Mouse (Mus musculus) ES-E14 (cell line): ENCODE results near the gene Pgs1. TPM values are rescaled to one million over a fixed set of nuclear protein-coding genes. Genes with fewer than 3 reads are reported as not detected.

Experiments
- DNase-seq: peaks from one replicate; pipeline ENCODE4 v3.0.0-alpha.2; 2013; ENCODE audit warnings: low read depth, low spot score
- H3K27ac ChIP-seq: 2 replicates; pipeline ENCODE4 v1.5.1; 2012; ENCODE audit warnings: low read depth, mild to moderate bottlenecking, low read length, moderate library complexity, mixed read lengths; ENCODE audit not compliant: poor library complexity, insufficient read depth, severe bottlenecking
- H3K36me3 ChIP-seq: 2 replicates; pipeline ENCODE4 v1.6.1; 2012; ENCODE audit warnings: mild to moderate bottlenecking, low read length, moderate library complexity, mixed read lengths; ENCODE audit not compliant: control insufficient read depth, poor library complexity, insufficient read depth, severe bottlenecking
- H3K4me1 ChIP-seq, 2 experiments: fragments of 150-350 bp in 1 of 2; sonication (generic) in 1 of 2; 2 replicates each; pipeline ENCODE4 v1.6.1; 2012; ENCODE audit warnings: low read length in 2 of 2, mild to moderate bottlenecking in 1 of 2, mixed read lengths in 1 of 2; ENCODE audit not compliant: control insufficient read depth in 2 of 2, insufficient read depth in 2 of 2, poor library complexity in 1 of 2
- H3K4me3 ChIP-seq, 2 experiments: fragments of 150-350 bp in 1 of 2; sonication (generic) in 1 of 2; 2 replicates each; pipeline ENCODE4 v1.5.1; 2012; ENCODE audit warnings: low read length in 2 of 2, low read depth in 1 of 2, mild to moderate bottlenecking in 1 of 2, mixed read lengths in 1 of 2; ENCODE audit not compliant: insufficient read depth in 1 of 2, poor library complexity in 1 of 2, severe bottlenecking in 1 of 2
- H3K9ac ChIP-seq: 2 replicates; pipeline ENCODE4 v1.6.1; 2012; ENCODE audit warnings: low read depth, mild to moderate bottlenecking, low read length, mixed read lengths; ENCODE audit not compliant: poor library complexity, insufficient read depth, severe bottlenecking
- H3K9me3 ChIP-seq: fragments of 150-350 bp; sonication (generic); 2 replicates; pipeline ENCODE4 v1.6.1; 2012; ENCODE audit warnings: low read depth, mild to moderate bottlenecking, low read length; ENCODE audit not compliant: control insufficient read depth, insufficient read depth
- CHD2 ChIP-seq: IDR thresholded peaks from 2 replicates; pipeline ENCODE4 v1.6.1; 2014; ENCODE audit warnings: mild to moderate bottlenecking, low read depth, low read length, inconsistent platforms
- HCFC1 ChIP-seq: IDR thresholded peaks from 2 replicates; pipeline ENCODE4 v1.6.1; 2012; ENCODE audit warnings: low read length, inconsistent platforms, borderline replicate concordance; ENCODE audit not compliant: insufficient read depth
- MAFK ChIP-seq: IDR thresholded peaks from 2 replicates; pipeline ENCODE4 v1.6.1; 2014; ENCODE audit warnings: mild to moderate bottlenecking, low read depth, low read length, inconsistent platforms; ENCODE audit not compliant: insufficient read depth
- ZC3H11A ChIP-seq: IDR thresholded peaks from 2 replicates; pipeline ENCODE4 v1.6.1; 2012; ENCODE audit warnings: low read depth, mild to moderate bottlenecking, inconsistent platforms, low read length, borderline replicate concordance
- ZNF384 ChIP-seq: IDR thresholded peaks from 2 replicates; pipeline ENCODE4 v1.6.1; 2012; ENCODE audit warnings: low read depth, low read length, inconsistent platforms
- in situ Hi-C, 2 experiments: fragments of 600-800 bp; cut with MboI; formaldehyde crosslinking; loops; one replicate each; pipeline ENCODE4 v1.15.1; 2025; ENCODE audit warnings: low sequenced_read_pairs in 2 of 2, inconsistent platforms in 1 of 2; ENCODE audit not compliant: unreplicated experiment in 2 of 2
- total RNA-seq: library from RNA; depleted of rRNA; stranded (reverse); fragments of 300-350 nt; gene quantifications from 2 replicates; pipeline ENCODE4 v1.2.3, GENCODE M21; 2012

Gene Pgs1
- total RNA-seq, 1 experiment: 95.2 TPM

- H3K9ac ChIP-seq: peak overlapping the region; percentile 82; the same call in 1 of the 2 replicates
- peaks cover 8 to 33% of the 10 kb centered on the region in 2 experiments for H3K4me1 ChIP-seq
- H3K36me3 ChIP-seq: no peaks in the 10 kb centered on the region
- no peak for DNase-seq
- peak overlapping the region; percentile 86 to 95 for H3K4me3 ChIP-seq
- in situ Hi-C loops: no loop called here
- H3K27ac ChIP-seq: no peak overlapping the region
- H3K9me3 ChIP-seq: no peaks in the 10 kb centered on the region
- TF ChIP-seq MAFK: no peak
- TF ChIP-seq CHD2: no peak
- no peak for TF ChIP-seq ZNF384
- TF ChIP-seq HCFC1: no peak
- no peak for TF ChIP-seq ZC3H11A
These were observed 1.9 kb downstream of the Pgs1 start for GRCm38 (mm10) chr11:117987968-117988367.

GRCm38 (mm10) chr11:117989241-117989640 is 3.1 kb downstream of the Pgs1 start:
- no peaks in the 10 kb centered on the region for H3K36me3 ChIP-seq
- no peaks in the 10 kb centered on the region for H3K9me3 ChIP-seq
- H3K4me1 ChIP-seq: peaks cover 13 to 32% of the 10 kb centered on the region in 2 experiments
- H3K4me3 ChIP-seq: no peak overlapping the region
- H3K27ac ChIP-seq: no peak overlapping the region
- in situ Hi-C loops: no loop called here
- no peak overlapping the region for H3K9ac ChIP-seq
- TF ChIP-seq MAFK (no peak), ZNF384 (no peak), CHD2 (no peak), HCFC1 (no peak)
- no peak for DNase-seq

- DNase-seq: no peak
- Histone ChIP-seq H3K9ac (no peak overlapping the region; the same call in 1 of the 2 replicates), H3K36me3 (no peaks in the 10 kb centered on the region), H3K9me3 (no peaks in the 10 kb centered on the region), H3K4me3 (no peak overlapping the region), H3K27ac (no peak overlapping the region), H3K4me1 (peaks cover 13 to 35% of the 10 kb centered on the region in 2 experiments)
- TF ChIP-seq CHD2 (no peak), MAFK (no peak), ZC3H11A (no peak), HCFC1 (no peak), ZNF384 (no peak)
- in situ Hi-C loops: no loop called here
These were observed 3.8 kb downstream of the Pgs1 start for GRCm38 (mm10) chr11:117989926-117990325.

GRCm38 (mm10) chr11:117991502-117992470 is 5.7 kb downstream of the Pgs1 start:
- no peaks in the 10 kb centered on the region for H3K9me3 ChIP-seq
- H3K9ac ChIP-seq: no peak overlapping the region
- TF ChIP-seq CHD2 (no peak), ZNF384 (no peak), HCFC1 (no peak), ZC3H11A (no peak), MAFK (no peak)
- no peak overlapping the region for H3K27ac ChIP-seq
- no peaks in the 10 kb centered on the region for H3K36me3 ChIP-seq
- H3K4me3 ChIP-seq: no peak overlapping the region
- peaks cover 15 to 45% of the 10 kb centered on the region in 2 experiments for H3K4me1 ChIP-seq
- in situ Hi-C loops: no loop called here
- no peak for DNase-seq
